Mouse (Mus musculus) C2C12 (cell line): Measurements from ENCODE around the gene Zbtb32. TPM values are rescaled to one million over a fixed set of nuclear protein-coding genes. Genes with fewer than 3 reads are reported as not detected.

Experiments
- H3K27me3 ChIP-seq: one replicate; pipeline ENCODE4 v1.6.1; 2011; ENCODE audit not compliant: control insufficient read depth, insufficient read depth, insufficient read length
- H3K36me3 ChIP-seq: one replicate; pipeline ENCODE4 v1.6.1; 2011; ENCODE audit not compliant: control insufficient read depth, insufficient read depth
- H3K4me3 ChIP-seq: one replicate; pipeline ENCODE4 v1.5.1; 2011; ENCODE audit warnings: mild to moderate bottlenecking, control low read depth; ENCODE audit not compliant: poor library complexity, insufficient read depth, severe bottlenecking
- H3K79me2 ChIP-seq: one replicate; pipeline ENCODE4 v1.6.1; 2011; ENCODE audit not compliant: control insufficient read depth, insufficient read depth
- H3K79me3 ChIP-seq: one replicate; pipeline ENCODE4 v1.6.1; 2011; ENCODE audit warnings: low read depth, control low read depth
- H3ac ChIP-seq: one replicate; pipeline ENCODE3; 2011; ENCODE audit warnings: low read depth; ENCODE audit not compliant: control insufficient read depth, insufficient read length
- CEBPB ChIP-seq: IDR thresholded peaks from one replicate; pipeline ENCODE4 v1.6.1; 2011; ENCODE audit warnings: low read depth, mild to moderate bottlenecking, control low read depth, moderate library complexity
- CTCF ChIP-seq: IDR thresholded peaks from one replicate; pipeline ENCODE4 v1.5.1; 2011; ENCODE audit not compliant: control insufficient read depth, insufficient read depth, insufficient read length
- FOSL1 ChIP-seq: IDR thresholded peaks from one replicate; pipeline ENCODE4 v1.8.0; 2011; ENCODE audit warnings: mild to moderate bottlenecking, low read length; ENCODE audit not compliant: poor library complexity, insufficient read depth, severe bottlenecking
- MAX ChIP-seq: IDR thresholded peaks from one replicate; pipeline ENCODE4 v1.6.1; 2011; ENCODE audit warnings: mild to moderate bottlenecking, control low read depth
- MYOD1 ChIP-seq: IDR thresholded peaks from one replicate; pipeline ENCODE4 v1.6.1; 2011; ENCODE audit warnings: low read depth; ENCODE audit not compliant: control insufficient read depth, insufficient read length
- MYOG ChIP-seq: IDR thresholded peaks from one replicate; pipeline ENCODE4 v1.6.1; 2011; ENCODE audit not compliant: control insufficient read depth, insufficient read length; ENCODE audit errors: extremely low read depth
- USF1 ChIP-seq: IDR thresholded peaks from one replicate; pipeline ENCODE4 v1.6.1; 2011; ENCODE audit warnings: low read depth, mild to moderate bottlenecking, control low read depth, moderate library complexity
- long read RNA-seq, 2 experiments: library from polyadenylated mRNA; unstranded; transcript quantifications; one replicate each; pipeline ENCODE4 v2.0.0; 2019 to 2020
- polyA plus RNA-seq: library from polyadenylated mRNA; unstranded; fragments of >200 nt; fragmentation: generic; extraction: Trizol; gene quantifications from one replicate; pipeline ENCODE4 v1.2.1, GENCODE M21; 2012; ENCODE audit warnings: missing spikeins

Zbtb32 gene
- polyA plus RNA-seq: 0.05 TPM
- long read RNA-seq, experiment 1: 0 reads
- long read RNA-seq, experiment 2: 0 reads

- no peaks in the 10 kb centered on the region for H3K36me3 ChIP-seq
- H3K27me3 ChIP-seq: peaks cover 43% of the 10 kb centered on the region
- no peaks in the 10 kb centered on the region for H3K79me2 ChIP-seq
- H3ac ChIP-seq: no peak within 1 kb of the TSS
- H3K4me3 ChIP-seq: no peak within 1 kb of the TSS
- no peaks in the 10 kb centered on the region for H3K79me3 ChIP-seq
- TF ChIP-seq MAX (no peak), USF1 (no peak), CTCF (no peak), MYOD1 (no peak), CEBPB (no peak), FOSL1 (no peak), MYOG (no peak)
Measured at GRCm38 (mm10) chr7:30598786-30599185, at the start of gene Zbtb32. Zbtb32 (minus strand) TSS chr7:30598909.

GRCm38 (mm10) chr7:30639083-30639482 is 40.4 kb upstream of the Zbtb32 start:
- peaks cover 24% of the 10 kb centered on the region for H3K27me3 ChIP-seq
- H3ac ChIP-seq: no peak overlapping the region
- no peaks in the 10 kb centered on the region for H3K79me3 ChIP-seq
- TF ChIP-seq FOSL1: no peak
- no peak for TF ChIP-seq CTCF
- TF ChIP-seq MYOD1: no peak
- TF ChIP-seq MAX: no peak
- no peak for TF ChIP-seq USF1
- no peak for TF ChIP-seq MYOG
- no peak for TF ChIP-seq CEBPB
- no peak overlapping the region for H3K4me3 ChIP-seq
- H3K36me3 ChIP-seq: peaks cover 13% of the 10 kb centered on the region
- H3K79me2 ChIP-seq: no peaks in the 10 kb centered on the region

- Histone ChIP-seq H3K27me3 (peaks cover 43% of the 10 kb centered on the region), H3K79me2 (no peaks in the 10 kb centered on the region), H3K79me3 (no peaks in the 10 kb centered on the region), H3K36me3 (peaks cover 4% of the 10 kb centered on the region), H3K4me3 (no peak overlapping the region), H3ac (no peak overlapping the region)
- TF ChIP-seq MYOD1 (no peak), FOSL1 (no peak), MAX (no peak), CTCF (no peak), CEBPB (no peak), USF1 (no peak), MYOG (no peak)
Measured at GRCm38 (mm10) chr7:30636395-30636794, 37.7 kb upstream of the Zbtb32 start.

- Histone ChIP-seq H3K79me3 (no peaks in the 10 kb centered on the region), H3K36me3 (no peaks in the 10 kb centered on the region), H3K79me2 (no peaks in the 10 kb centered on the region), H3K4me3 (no peak within 1 kb of the TSS), H3ac (no peak within 1 kb of the TSS), H3K27me3 (peaks cover 47% of the 10 kb centered on the region)
- TF ChIP-seq FOSL1: no peak
- TF ChIP-seq MAX: no peak
- no peak for TF ChIP-seq CTCF
- TF ChIP-seq MYOG: no peak
- no peak for TF ChIP-seq MYOD1
- no peak for TF ChIP-seq USF1
Measured at GRCm38 (mm10) chr7:30635752-30636151, 37.0 kb upstream of the Zbtb32 start, which contains the start of gene Etv2. Etv2 (minus strand) TSS chr7:30635852.

GRCm38 (mm10) chr7:30634621-30635020 is 35.9 kb upstream of the Zbtb32 start:
- H3ac ChIP-seq: no peak overlapping the region
- no peaks in the 10 kb centered on the region for H3K79me2 ChIP-seq
- no peaks in the 10 kb centered on the region for H3K79me3 ChIP-seq
- peaks cover 49% of the 10 kb centered on the region for H3K27me3 ChIP-seq
- TF ChIP-seq MAX (no peak), CTCF (no peak), MYOG (no peak), FOSL1 (no peak), USF1 (no peak), CEBPB (no peak), MYOD1 (no peak)
- H3K36me3 ChIP-seq: no peaks in the 10 kb centered on the region
- H3K4me3 ChIP-seq: no peak overlapping the region

GRCm38 (mm10) chr7:30633762-30634412 is 35.2 kb upstream of the Zbtb32 start:
- Histone ChIP-seq H3K79me3 (no peaks in the 10 kb centered on the region), H3K79me2 (no peaks in the 10 kb centered on the region), H3K4me3 (no peak overlapping the region), H3K36me3 (no peaks in the 10 kb centered on the region), H3ac (no peak overlapping the region), H3K27me3 (peaks cover 56% of the 10 kb centered on the region)
- TF ChIP-seq MYOD1 (no peak), MAX (no peak), FOSL1 (no peak), MYOG (no peak)
